Mouse (Mus musculus): ENCODE results near the gene Clgn.

GRCm38 (mm10) chr8:83382850-83383249, 6.8 kb upstream of the Clgn start:
- TF ChIP-seq CTCF (IDR thresholded peaks at IDR 0.05; ENCODE audit: borderline replicate concordance, insufficient read depth, low read length) (no peak), POLR2A (IDR thresholded peaks at IDR 0.05; ENCODE audit: low read depth, low read length) (no peak)
